Mouse (Mus musculus) cerebellum, adult 2 months (tissue): ENCODE measurements at regions not wholly inside any gene's neighbourhood (a gene's known extent, or its start where the extent isn't known, plus 50 kb on each side); places are given as distances from the start of the nearest gene placed in this dataset.

Experiments used
- CTCF ChIP-seq: fragments of 200-500 bp; IDR thresholded peaks from 2 replicates; pipeline ENCODE4 v1.5.1; 2011; ENCODE audit warnings: low read depth, mild to moderate bottlenecking, control low read depth, low read length, moderate library complexity, borderline replicate concordance; ENCODE audit not compliant: insufficient read depth
- POLR2A ChIP-seq: fragments of 200-500 bp; IDR thresholded peaks from 2 replicates; pipeline ENCODE4 v1.6.1; 2011; ENCODE audit warnings: low read length, control low read depth, borderline replicate concordance; ENCODE audit not compliant: insufficient read depth

- no peak for TF ChIP-seq POLR2A
- TF ChIP-seq CTCF, result peak; percentile 92
Measured at GRCm38 (mm10) chr13:117550108-117550507, 52.0 kb upstream of the Hcn1 start.
